Mouse (Mus musculus): ENCODE results near the gene Glis1.
A peak's percentile ranks its signal among the peaks of the same experiment; 100 is the strongest.

Glis1 gene

DNA sequence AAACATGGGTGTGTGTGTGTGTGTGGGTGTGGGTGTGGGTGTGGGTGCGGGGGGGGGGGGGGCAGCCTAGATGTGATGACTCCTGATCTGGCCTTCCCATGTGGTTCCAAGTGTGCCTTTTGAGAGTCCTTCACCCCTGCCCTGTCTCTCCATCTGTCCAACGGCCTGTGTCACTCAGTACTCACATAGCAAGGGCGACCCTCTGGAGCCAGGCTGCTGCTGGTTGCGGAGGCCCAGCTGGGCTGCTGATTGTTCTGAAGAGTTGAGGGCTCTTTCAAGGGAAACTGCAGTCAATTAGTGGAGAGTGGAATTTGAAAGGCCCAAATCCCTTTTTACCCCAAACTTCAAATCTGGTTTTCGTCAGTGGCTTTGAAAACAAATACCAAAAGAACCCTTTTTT is 86.4 kb downstream of the Glis1 start:
- DNase-seq: no peak

DNA sequence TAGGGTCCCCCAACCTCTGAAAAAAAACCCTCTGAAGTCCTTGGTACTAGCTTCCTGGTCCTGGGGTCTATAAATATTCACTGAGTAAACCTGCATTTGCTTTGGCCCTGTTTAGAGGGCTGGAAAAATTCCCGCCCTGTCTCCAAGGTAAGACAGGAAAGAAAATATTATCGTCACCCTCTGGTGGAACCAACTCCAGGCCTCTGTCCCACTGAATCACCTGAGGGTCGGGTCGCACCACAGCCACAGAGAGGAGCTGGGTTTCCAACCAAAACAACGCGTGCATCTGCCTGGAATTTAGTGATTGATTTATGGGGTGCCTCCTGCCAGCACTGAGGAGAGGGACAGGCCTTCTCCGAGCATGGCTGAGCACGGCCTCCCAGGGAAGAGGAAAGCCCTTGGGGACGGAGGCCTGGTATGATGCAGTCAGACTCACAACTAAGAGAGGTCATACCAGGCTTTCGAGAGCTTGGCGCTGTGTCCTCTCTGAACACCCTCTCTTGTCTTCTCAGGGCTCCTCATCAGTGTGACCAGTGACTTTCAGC is 89.3 kb downstream of the Glis1 start:
- DNase-seq: no peak

DNA sequence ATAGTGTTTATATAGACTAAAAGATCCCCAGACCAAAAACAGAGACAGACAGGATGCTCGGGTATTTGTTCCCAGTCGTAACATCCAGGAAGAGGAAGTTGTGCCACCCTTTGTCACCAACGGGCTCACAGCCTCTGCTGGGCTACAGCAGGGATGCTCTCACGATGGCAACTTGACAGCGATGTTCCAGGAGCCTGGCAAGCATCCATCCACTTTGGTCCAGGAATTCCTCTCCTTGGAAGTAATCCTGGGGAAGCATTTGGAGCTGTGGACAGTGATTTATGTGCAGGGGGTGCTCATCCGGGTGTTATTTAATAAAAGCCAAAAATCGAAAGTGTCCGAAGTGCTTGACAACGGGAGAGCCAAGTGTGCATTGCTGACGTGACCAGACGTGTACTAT is 100.7 kb downstream of the Glis1 start:
- peak in 1 of 2 experiments; percentile 2 for DNase-seq

DNA sequence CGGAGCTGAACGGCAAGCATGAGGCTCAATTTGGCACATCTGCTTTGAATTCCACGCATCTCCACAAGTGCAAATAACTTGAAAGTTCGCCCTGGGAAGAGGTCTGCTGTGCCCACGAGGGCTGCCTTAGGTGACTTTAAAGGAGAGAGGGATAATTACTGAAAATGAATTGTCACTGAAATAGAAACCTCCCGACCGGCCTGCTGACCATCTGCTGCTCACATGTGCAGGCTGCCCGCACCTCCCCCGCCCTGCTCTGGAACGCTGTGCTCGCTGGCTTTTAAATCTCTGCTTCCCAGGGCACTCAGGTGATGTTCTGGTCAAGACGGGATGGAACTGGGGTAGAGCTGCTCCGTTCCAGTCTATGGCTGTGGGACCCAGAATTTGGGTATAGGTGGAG is 103.7 kb downstream of the Glis1 start:
- DNase-seq: no peak

DNA sequence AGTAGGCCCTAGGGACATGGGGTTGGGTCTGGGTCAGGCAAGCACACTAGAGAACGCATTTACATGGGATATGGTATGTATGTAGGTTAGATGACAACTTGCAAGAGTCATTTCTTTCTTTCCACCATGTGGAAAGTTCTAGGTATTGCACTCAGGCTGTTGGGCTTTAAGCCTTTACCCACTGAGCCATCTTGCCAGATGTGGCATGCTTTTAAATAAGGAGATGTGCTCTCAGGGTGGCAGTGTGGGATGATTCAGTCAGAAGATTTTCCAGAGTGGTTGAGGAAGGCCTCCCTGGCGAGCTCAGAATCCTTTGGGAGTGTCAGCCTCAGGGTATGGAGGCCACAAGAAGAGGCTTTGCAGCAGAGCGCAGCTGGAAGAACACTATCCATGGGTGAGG is 104.2 kb downstream of the Glis1 start:
- DNase-seq: no peak

DNA sequence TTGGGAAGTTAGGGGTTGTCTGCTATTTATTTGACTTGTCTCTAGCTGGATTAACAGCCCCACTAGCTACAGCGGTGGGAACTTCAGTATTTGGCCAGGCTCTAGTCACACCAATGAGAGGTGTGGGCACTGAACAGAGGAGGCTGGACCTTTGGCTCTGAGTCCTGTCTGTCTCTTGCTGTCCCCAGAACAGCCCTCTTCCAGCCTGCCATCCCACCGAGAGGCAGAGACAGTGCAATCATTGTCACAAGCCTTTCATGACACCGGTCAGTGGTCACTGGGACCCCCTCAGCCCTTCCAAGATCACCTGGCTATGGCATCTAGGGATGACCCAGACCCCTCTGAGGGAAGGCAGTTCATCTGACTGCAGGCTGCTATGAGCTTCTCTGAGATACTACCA is 104.6 kb downstream of the Glis1 start:
- no peak for DNase-seq

DNA sequence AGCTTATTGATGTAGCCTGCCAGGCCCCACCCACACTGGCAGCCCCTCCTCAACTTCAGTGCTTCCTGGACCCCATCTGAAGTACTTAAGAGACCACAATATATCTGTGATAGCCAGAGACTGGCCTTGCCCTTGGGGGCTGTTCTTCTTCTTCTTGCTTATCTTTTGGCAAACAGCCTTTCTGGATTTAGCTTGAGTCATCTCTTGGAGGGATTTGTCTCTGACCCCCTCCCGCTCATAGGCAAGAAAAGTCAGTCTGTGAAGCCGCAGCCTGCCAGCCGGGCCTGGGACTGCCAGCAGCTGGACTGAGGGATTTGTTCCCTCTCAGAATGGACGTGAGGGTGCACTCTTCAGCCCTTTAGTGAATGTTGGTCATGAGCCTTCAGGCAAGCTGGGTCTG is 107.4 kb downstream of the Glis1 start:
- DNase-seq: no peak

DNA sequence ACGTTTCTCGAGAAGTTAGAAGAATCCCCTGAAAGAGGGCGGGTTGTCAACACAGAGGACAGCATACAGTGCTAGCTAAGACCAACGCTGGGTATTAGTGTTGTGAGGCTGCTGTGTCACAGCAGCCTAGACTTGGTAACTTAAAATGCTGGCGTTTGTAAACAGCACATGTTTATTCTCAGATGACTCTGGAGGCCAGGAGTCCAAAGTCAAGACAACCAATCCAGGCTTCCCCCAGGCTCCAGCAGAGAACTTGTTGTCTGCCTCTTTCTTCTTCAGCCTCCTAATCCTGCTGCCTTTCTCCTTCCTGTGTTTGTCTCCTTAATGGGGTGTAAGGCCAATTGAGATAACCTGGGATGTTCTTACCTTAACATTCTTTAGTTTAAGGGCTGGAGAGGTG is 110.5 kb downstream of the Glis1 start:
- no peak for DNase-seq

DNA sequence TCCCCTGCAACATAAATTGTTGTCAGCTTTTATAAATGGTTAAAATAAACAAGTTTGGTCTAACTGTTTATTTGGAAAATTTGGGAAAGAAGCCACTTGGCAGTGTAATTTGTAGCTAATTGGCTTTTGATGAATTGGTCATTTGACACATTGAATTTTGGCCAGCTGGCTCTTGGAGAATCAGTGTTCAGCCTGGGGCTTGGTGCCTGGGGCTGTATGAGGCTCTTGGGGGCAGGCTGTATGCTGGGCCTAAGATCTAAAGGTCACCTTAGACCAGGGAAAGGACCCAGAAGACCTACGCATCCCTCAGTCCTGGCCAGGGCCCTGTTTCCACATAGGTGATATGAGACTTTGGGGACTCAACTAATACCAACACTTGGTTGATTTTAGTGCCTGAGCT is 111.3 kb downstream of the Glis1 start:
- DNase-seq: no peak

DNA sequence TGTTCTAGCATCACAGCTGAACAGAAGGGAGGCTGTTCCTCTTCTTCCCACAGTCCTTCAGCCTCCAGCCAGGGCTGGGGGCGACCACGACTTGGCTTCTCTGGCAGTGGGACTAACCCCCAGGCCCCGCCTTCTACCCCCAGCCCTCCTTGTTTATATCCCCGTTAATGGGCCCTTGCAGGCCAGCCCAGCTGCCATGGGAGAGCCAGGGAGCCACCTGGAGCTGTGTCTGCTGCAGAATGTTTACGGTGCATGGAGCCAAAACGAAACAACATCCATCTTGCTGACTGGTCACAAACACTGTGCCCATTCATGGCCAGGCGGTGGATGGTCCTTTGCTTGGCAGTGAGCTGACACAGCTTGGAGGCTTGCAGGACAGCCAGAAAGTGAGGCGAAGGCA is 112.1 kb downstream of the Glis1 start:
- no peak for DNase-seq

DNA sequence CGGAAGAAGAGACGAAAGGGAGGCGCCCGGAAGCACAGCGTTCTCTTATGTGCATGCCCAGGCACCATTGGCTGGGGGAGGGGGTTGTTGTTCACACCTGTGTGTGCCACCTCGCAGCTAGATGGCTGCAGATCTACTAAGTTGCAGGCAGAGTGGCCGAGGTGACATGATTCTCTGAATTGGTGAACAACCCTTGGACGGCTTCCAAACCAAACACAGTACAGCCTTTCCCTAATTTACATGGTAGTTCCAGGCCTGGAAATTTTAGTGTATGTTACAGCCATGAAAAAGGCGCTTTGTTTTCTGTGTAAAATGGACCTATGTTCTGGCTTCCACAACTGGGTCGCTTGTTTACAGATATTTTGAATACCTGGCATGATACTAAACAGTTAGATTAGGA is 115.7 kb downstream of the Glis1 start:
- no peak for DNase-seq

DNA sequence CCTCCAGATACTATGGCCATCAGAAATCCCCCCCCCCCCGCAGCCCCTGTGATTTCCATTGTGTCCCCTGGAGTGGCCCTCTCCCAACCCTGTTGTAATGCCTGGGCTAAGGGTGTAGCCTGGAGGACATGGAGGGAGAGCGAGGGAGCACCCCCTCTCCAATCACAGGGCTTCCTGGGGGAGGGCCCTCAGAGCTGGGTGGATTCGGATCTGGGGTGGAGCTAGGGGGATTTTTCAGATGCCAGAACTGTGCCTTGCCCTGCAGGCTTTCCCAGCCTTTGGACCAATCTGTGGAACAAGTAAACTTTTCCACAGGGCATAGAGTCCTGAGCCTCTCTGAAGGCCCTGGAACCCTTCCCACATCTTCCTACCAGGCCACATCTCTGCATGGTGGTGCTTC is 116.2 kb downstream of the Glis1 start:
- no peak for DNase-seq

DNA sequence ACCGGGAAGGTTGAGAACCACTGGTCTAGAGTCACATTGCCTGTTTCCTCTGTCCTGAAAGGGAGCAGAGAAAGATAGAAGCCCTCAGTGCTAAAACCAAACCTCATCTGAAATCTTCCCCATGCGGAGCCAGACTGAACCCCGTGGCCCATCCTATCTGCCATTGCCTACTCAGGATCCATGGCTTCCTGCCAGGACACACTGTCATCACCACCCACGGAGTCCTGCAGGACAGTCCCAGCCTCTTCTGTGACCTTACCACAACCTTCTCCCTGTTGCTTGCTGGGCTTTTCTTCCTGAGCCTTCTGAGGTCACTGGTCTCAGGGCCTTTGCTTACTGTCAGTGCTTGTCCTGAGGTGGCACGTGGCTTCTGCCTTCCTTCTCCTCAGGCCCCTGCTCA is 118.3 kb downstream of the Glis1 start:
- peak in 1 of 2 experiments; percentile 1 for DNase-seq

DNA sequence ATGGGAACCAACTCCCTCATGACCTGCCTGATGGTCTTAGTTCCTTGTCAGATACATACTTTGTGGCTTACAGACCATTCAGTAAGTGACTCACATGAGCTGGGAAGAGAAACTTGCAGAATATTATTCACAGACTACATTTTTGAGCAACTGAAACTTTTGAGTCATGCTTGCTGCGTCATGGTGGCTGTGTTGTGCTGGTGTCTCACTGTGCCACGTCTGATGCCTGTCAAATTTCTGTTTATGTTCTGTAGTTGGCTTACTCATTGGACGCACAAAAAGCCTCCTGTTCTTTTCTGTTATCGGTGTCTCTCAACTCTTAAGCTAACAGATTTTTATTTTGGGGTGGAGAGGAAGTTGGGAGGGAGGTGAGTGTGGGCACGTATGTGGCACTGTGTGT is 119.4 kb downstream of the Glis1 start:
- DNase-seq: peak in 1 of 2 experiments; percentile 0

DNA sequence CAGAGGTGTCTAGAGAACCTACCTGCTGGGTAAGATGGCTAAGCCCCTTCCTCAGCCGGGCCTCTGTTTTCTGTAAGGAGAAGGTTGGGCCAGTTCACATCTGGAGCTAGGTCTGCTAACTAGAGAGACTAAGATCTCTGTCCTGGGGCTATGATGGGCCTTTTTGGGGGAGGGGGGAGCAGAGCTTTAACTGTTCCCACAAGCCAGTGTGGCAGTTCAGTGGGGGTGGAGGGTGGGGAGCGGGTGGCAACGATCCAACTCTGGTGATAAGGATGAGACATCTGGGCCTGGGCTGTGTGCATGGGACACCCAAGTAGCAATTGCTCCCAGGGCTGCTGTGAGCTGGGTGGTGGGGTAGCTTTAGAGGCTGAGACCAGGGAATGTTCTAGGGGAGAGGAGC is 124.4 kb downstream of the Glis1 start:
- no peak for DNase-seq

DNA sequence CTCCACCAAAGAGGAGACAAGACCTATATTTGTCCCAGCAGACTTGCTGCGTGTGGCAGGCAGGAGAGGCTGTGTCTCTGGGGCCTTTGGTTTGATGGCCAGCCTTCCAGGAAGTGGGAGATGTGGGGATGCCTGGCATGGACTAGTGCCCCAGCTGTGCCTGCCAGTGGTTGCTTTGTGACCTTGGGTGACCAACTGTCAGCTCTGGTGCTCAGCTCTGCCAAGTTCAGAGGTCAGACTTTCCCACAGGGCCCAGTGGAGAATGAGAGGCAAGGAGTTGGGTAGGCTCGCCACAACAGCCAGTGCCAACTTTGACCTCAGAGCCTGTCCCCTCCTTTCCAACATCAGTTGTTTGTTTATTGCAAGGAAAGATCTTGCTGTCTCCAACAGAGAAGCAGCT is 126.7 kb downstream of the Glis1 start:
- no peak for DNase-seq

DNA sequence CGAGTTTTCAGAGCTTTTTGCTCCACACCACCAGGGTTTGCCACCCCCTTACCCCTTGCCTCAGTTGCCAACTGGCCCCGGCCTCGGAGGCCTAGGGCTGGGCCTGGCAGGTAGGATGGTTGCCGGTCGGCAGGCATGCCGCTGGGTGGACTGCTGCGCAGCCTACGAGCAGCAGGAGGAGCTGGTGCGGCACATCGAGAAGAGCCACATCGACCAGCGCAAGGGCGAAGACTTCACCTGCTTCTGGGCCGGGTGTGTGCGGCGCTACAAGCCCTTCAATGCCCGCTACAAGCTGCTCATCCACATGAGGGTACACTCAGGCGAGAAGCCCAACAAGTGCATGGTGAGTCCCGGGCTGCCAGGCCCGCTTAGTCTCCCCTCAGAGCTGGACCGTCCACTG is 133.8 kb downstream of the Glis1 start:
- no peak for DNase-seq

DNA sequence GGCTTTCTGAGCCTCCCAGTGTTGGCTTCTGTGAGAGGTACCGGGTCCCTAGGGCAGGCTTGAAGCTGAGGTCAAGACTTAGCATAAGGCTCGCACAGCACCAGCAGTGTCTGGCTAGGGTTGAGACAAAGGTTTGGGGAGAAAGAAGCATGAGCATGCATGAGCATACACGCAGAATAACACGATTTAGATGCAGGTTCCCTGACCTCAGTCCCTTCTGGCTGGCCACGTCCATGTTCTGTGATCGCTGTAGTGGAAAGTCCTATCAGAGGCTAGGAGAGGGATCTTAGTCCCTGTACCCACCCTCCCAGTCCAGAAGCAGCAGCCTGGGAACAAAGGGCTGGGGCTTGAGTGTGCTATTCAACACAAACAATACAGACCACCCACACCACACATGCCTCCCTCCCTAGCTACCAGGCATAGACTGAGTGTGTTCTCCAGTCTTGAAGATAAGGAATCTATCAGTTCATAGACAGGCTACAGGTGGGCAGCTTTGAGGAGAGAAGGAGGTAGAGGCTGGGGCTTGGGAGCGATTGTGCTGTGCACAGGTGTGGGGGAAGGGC is 134.6 kb downstream of the Glis1 start:
- DNase-seq: no peak

DNA sequence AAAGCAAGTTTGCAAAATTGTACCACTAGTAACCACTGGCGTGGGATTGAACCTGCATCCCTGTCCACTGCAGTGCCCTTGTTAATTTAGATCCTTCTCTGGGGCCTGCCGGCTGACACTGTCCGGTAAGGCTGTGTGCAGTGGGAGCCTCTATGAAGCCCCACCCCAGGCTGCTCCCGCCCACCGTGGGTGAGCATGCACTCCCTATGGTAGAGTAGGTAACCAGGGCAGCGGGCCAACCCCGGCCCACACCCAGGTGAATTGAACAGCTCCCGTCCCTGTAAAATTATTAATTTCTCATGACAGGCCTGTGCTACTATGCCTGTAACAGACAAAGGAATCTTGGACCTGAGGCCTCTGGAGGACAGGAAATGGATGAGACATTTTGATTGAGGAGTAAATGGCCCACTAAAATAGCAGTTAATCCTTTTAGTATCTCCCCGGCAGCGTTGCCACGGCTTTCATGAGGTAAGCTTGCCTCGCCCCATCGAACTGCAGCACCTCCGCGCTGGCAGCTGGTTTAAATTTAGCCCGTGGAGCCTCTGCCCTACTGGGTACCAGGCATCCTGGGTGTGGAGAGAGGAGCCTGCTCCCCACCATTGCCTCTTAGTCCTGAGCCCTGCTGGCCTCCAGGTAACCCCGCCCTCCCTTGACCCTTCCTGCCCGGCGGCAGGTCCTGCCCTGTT is 136.1 kb downstream of the Glis1 start:
- DNase-seq: no peak

DNA sequence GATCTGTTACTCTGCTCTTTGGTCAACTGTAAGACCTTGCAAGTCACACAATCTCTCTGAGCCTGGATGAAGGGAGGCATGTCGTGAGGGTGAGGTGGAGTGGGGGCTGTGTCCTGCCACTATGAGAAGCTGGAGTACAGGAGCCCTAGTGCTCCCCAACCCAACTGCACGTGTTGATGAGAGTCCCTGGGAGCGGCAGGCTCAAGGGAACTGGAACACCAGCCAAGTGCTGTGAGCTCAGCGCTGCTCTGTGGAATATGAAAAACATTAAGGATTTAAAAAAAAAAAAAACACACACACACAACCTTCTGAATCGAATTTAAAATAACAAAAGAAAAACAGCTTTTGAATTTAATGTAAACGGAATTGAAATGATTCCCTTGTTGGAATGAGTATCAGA is 141.4 kb downstream of the Glis1 start:
- DNase-seq: no peak

DNA sequence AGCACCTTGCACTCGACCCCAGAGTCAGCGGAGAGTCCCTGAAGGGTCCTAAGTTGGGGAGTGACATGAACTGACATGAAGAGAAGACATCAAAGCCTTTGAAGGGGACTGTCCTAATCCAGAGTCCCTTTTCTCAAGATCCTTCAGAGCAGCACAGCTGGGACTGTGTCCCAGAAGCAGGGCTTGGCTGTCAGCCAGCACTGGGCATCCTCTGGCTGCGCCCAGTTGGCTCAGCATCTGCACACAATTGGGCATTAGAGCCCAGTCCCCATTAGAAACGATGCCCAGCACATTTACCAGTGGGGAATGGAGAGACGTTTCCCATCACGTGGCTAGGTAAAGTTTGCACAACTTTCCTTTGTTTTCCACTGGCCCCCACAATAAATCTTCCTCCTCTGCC is 142.4 kb downstream of the Glis1 start:
- no peak for DNase-seq

DNA sequence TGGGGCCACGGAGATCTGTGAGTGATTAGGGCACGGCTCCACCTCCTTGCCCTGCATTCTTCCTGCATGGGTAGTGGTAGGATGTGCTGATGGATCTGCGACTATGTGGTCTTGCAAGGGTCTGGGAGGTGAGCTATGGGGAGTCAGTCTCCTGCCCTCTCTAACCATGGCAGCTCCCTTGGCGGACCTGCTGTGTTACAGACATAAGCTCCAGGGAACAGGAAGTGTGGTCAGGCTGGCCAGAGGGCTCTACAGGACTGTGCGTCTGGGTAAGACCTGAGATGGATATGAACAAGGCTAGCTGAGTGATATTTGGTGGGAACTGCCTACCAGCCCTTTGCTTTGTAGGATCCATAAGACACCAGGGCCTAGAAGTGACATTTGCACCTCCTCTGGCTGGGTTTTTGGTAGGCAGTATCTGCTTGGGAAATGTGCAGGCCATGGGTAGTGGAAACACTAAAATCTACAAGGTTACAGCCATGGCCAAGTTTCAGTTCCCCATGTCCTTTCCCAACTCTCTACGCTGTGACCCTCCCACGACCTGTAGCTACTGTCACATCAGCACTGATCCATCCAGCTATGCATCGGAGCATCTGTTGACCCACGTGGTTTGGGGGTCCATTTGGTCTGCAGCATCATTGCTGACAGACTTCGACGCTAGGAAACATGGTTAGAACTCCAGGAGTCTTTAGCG is 142.9 kb downstream of the Glis1 start:
- no peak for DNase-seq

DNA sequence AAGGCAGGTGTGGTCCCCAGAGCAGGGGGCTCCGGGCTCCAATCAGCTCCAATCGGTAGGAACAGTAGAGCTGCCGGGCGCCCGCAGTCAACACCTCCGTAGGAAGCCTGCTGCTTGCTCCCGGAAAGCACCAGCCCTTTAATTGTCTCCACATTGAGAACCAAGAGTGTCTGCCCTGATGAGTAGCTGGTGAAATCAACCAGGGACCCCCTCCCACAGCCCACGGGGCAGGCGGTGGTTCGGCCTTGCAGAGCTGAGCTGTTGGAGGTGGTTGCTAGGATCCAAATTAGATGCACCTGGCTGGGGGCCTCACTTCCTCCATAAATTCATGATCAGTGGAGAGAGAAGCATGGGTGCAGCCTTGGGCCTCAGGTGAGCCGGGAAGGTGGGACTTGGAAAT is 146.5 kb downstream of the Glis1 start:
- DNase-seq: no peak

DNA sequence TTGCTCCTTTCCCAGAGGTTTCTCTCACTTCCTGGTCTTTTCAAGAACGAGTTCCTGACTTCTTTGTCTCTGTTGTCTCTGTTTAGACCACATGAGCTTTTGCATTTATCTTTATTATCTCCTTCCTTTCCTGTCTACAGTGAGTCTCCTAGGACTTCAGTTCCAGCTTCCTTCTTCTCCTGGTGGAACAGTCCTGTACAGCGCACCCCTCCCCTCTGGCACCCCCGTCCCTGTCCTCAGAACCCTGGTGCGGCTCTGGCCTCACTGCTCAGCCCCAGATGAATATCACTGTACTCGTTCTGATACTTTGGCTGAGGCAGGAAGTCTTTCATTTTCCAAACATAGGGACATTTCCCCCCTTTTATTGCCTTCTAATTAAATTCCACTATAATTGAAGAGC is 152.0 kb downstream of the Glis1 start:
- no peak for DNase-seq
